ENCODE assay signal across 8 mouse cellular contexts in the genomic region with DNA sequence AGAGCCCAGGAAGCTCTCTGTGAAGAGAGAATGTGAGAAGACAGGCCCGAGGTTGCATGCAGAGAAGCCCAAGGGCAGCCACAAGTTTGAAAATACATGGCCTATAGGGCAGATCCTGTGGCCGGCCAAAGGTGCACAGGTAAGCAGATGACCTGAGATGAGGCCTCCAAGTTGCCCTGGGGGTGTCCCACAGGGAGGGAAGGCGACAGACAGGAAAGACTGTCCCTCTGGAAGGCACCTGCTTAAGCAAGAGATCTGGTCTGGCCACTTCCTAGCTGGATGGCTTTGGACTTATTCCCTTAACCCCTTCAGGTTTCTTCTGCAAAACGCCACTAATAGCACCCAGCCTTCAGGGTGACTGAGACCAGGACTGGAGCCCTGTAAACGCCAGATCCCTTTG. TPM values are rescaled to one million over a fixed set of nuclear protein-coding genes. Genes with fewer than 3 reads are reported as not detected.
DNase-seq lines count a peak whose midpoint lies in the region; ATAC-seq and TF ChIP-seq lines count a peak whose summit lies in the region.

No protein-coding gene starts in this region.

- whole genome bisulfite sequencing in heart, embryonic 12.5 days: 9% methylated on average over 5 of the region's 5 CpGs
- 3% methylated on average over 5 of the region's 5 CpGs for WGBS in bone marrow, adult 2 months
- WGBS in hindbrain, embryonic 11.5 days: 9% methylated on average over 5 of the region's 5 CpGs
- WGBS in lung, embryonic 16.5 days: 2% methylated on average over 5 of the region's 5 CpGs

- H3K27ac ChIP-seq in heart, embryonic 12.5 days (ENCODE audit: poor library complexity, severe bottlenecking): peak overlapping the region; percentile 82
- H3K27ac ChIP-seq in bone marrow, adult 2 months (ENCODE audit: control insufficient read depth, insufficient read depth, low read depth, low read length, poor library complexity): peak overlapping the region; percentile 96
- H3K27ac ChIP-seq in hindbrain, embryonic 11.5 days (ENCODE audit: low read depth, low read length): peak overlapping the region; percentile 63
- peak overlapping the region; percentile 90 for H3K27ac ChIP-seq in lung, embryonic 16.5 days (ENCODE audit: low read length)

- no peaks in the 10 kb centered on the region for H3K27me3 ChIP-seq in heart, embryonic 12.5 days (replicated peaks)
- H3K27me3 ChIP-seq in hindbrain, embryonic 11.5 days (ENCODE audit: control insufficient read depth, insufficient read depth, low read length): no peaks in the 10 kb centered on the region
- no peaks in the 10 kb centered on the region for H3K27me3 ChIP-seq in lung, embryonic 16.5 days (ENCODE audit: control insufficient read depth, insufficient read depth, low read depth, low read length)

- intact Hi-C loops in heart, postnatal 25 days (cut with DNase I): no loop called here
- intact Hi-C loops in left cerebral cortex, postnatal 36 days (cut with DNase I): no loop called here
- intact Hi-C loops in gastrocnemius, postnatal 14 days (cut with DNase I; ENCODE audit: low total_unique reads): no loop called here

- 0 out of 2 replicates have a peak, but pooled peaks have one; percentile 1 for ATAC-seq in heart, embryonic 12.5 days (ENCODE audit: insufficient number of reproducible peaks, low FRiP score)
- no peak for ATAC-seq in hindbrain, embryonic 11.5 days (ENCODE audit: low FRiP score)
- peak; percentile 15; the same call in 1 of the 2 replicates for ATAC-seq in lung, embryonic 16.5 days (ENCODE audit: low read depth)
- no peak for ATAC-seq in activated CD4-positive, CD25-positive, alpha-beta regulatory T cell, adult 4 months

- peak overlapping the region; percentile 94 for H3K4me2 ChIP-seq in heart, embryonic 12.5 days
- peak overlapping the region; percentile 93 for H3K4me2 ChIP-seq in hindbrain, embryonic 11.5 days (replicated peaks; ENCODE audit: low read depth, low read length)
- H3K4me2 ChIP-seq in lung, embryonic 16.5 days (ENCODE audit: low read depth, low read length): peak overlapping the region; percentile 77

- H3K4me3 ChIP-seq in heart, embryonic 12.5 days: peak overlapping the region; percentile 74
- peak overlapping the region; percentile 90 for H3K4me3 ChIP-seq in bone marrow, adult 2 months (replicated peaks; ENCODE audit: control insufficient read depth, low read depth, low read length)
- H3K4me3 ChIP-seq in hindbrain, embryonic 11.5 days (ENCODE audit: low read depth, low read length): peak overlapping the region; percentile 63
- H3K4me3 ChIP-seq in lung, embryonic 16.5 days (ENCODE audit: low read length): peak overlapping the region; percentile 83

- H3K9ac ChIP-seq in heart, embryonic 12.5 days: peak overlapping the region; percentile 81
- H3K9ac ChIP-seq in hindbrain, embryonic 11.5 days (ENCODE audit: low read depth, low read length): peak overlapping the region; percentile 91
- peak overlapping the region; percentile 88 for H3K9ac ChIP-seq in lung, embryonic 16.5 days (ENCODE audit: low read length)

- no peak for TF ChIP-seq POLR2A in bone marrow, adult 2 months (IDR thresholded peaks at IDR 0.05; ENCODE audit: borderline replicate concordance, control insufficient read depth, low read depth, low read length)

- peaks cover 9% of the 10 kb centered on the region for H3K36me3 ChIP-seq in heart, embryonic 12.5 days
- H3K36me3 ChIP-seq in hindbrain, embryonic 11.5 days (ENCODE audit: control insufficient read depth, insufficient read depth, low read length): no peaks in the 10 kb centered on the region
- no peaks in the 10 kb centered on the region; the same call in 1 of the 2 replicates for H3K36me3 ChIP-seq in lung, embryonic 16.5 days (ENCODE audit: control insufficient read depth, insufficient read depth, low read length)

- DNase-seq in heart, postnatal 25 days (ENCODE audit: low spot score): no peak
- DNase-seq in hindbrain, embryonic 11.5 days (ENCODE audit: low spot score): no peak
- no peak for DNase-seq in left cerebral cortex, postnatal 36 days (ENCODE audit: low spot score in 2 of 2)
- no peak for DNase-seq in gastrocnemius, postnatal 14 days

- no peak for TF ChIP-seq CTCF in bone marrow, adult 2 months (IDR thresholded peaks at IDR 0.05; ENCODE audit: control insufficient read depth, insufficient read depth, low read length)

- H3K4me1 ChIP-seq in heart, embryonic 12.5 days (replicated peaks): peaks cover 62% of the 10 kb centered on the region
- peaks cover 3% of the 10 kb centered on the region; the same call in 1 of the 2 replicates for H3K4me1 ChIP-seq in bone marrow, adult 2 months (ENCODE audit: control insufficient read depth, insufficient read depth, low read length)
- H3K4me1 ChIP-seq in hindbrain, embryonic 11.5 days (replicated peaks; ENCODE audit: control insufficient read depth, insufficient read depth, low read length): peaks cover 16% of the 10 kb centered on the region
- H3K4me1 ChIP-seq in lung, embryonic 16.5 days (replicated peaks; ENCODE audit: control insufficient read depth, insufficient read depth, low read length): peaks cover 47% of the 10 kb centered on the region

- H3K9me3 ChIP-seq in heart, embryonic 12.5 days (replicated peaks): no peaks in the 10 kb centered on the region
- H3K9me3 ChIP-seq in hindbrain, embryonic 11.5 days (ENCODE audit: control insufficient read depth, low read length): no peaks in the 10 kb centered on the region
- no peaks in the 10 kb centered on the region for H3K9me3 ChIP-seq in lung, embryonic 16.5 days (ENCODE audit: control insufficient read depth, low read length)

RNA-seq across cellular contexts. Expression of gene Tpra1, which starts 0.6 kb away (rescaled TPM):
- polyA plus RNA-seq in heart, embryonic 12.5 days (2016; fragmentation: Nextera tagmentation; extraction: Ambion mirVana): 42.8 and 48.0 TPM in 2 replicates
- total RNA-seq in heart, postnatal 25 days (2021): 10 to 100 TPM; 36.4 to 37.2 TPM
- polyA plus RNA-seq in bone marrow, adult 2 months (2011; ENCODE audit: insufficient read depth, insufficient read length, low replicate concordance, missing spikeins): 45.8 and 74.0 TPM in 2 replicates
- 40.1 and 45.4 TPM in 2 replicates for polyA plus RNA-seq in hindbrain, embryonic 11.5 days (2014; fragmentation: Nextera tagmentation; extraction: Ambion mirVana)
- polyA plus RNA-seq in lung, embryonic 16.5 days (2015; fragmentation: Nextera tagmentation; extraction: Ambion mirVana): 80.1 and 85.3 TPM in 2 replicates
- total RNA-seq in left cerebral cortex, postnatal 36 days (2021): 10 to 100 TPM; 38.7 to 49.6 TPM
- polyA plus RNA-seq in activated CD4-positive, CD25-positive, alpha-beta regulatory T cell, adult 4 months (2017; shearing (Covaris generic)): 10 to 100 TPM; 43.6 to 57.7 TPM
- total RNA-seq in gastrocnemius, postnatal 14 days (2021): 10 to 100 TPM; 21.5 to 24.1 TPM

RNA-seq across cellular contexts. Expression of gene Mcm2, which starts 2.9 kb away (rescaled TPM):
- polyA plus RNA-seq in heart, embryonic 12.5 days (2016; fragmentation: Nextera tagmentation; extraction: Ambion mirVana): 130 TPM in 2 replicates
- total RNA-seq in heart, postnatal 25 days (2021): 1 to 10 TPM; 6.1 to 7.4 TPM
- 78.2 and 120 TPM in 2 replicates for polyA plus RNA-seq in bone marrow, adult 2 months (2011; ENCODE audit: insufficient read depth, insufficient read length, low replicate concordance, missing spikeins)
- polyA plus RNA-seq in hindbrain, embryonic 11.5 days (2014; fragmentation: Nextera tagmentation; extraction: Ambion mirVana): 146 and 191 TPM in 2 replicates
- polyA plus RNA-seq in lung, embryonic 16.5 days (2015; fragmentation: Nextera tagmentation; extraction: Ambion mirVana): 119 and 125 TPM in 2 replicates
- total RNA-seq in left cerebral cortex, postnatal 36 days (2021): 1 to 10 TPM; 3.8 to 4.2 TPM
- polyA plus RNA-seq in activated CD4-positive, CD25-positive, alpha-beta regulatory T cell, adult 4 months (2017; shearing (Covaris generic)): 10 to 100 TPM; 27.0 to 41.8 TPM
- total RNA-seq in gastrocnemius, postnatal 14 days (2021): 1 to 10 TPM; 5.5 to 9.4 TPM

RNA-seq across cellular contexts. Expression of gene Podxl2, which starts 26.6 kb away (rescaled TPM):
- 44.0 and 50.8 TPM in 2 replicates for polyA plus RNA-seq in heart, embryonic 12.5 days (2016; fragmentation: Nextera tagmentation; extraction: Ambion mirVana)
- total RNA-seq in heart, postnatal 25 days (2021): 10 to 100 TPM; 16.5 to 16.8 TPM
- polyA plus RNA-seq in bone marrow, adult 2 months (2011; ENCODE audit: insufficient read depth, insufficient read length, low replicate concordance, missing spikeins): 2.5 and 2.6 TPM in 2 replicates
- 151 and 156 TPM in 2 replicates for polyA plus RNA-seq in hindbrain, embryonic 11.5 days (2014; fragmentation: Nextera tagmentation; extraction: Ambion mirVana)
- polyA plus RNA-seq in lung, embryonic 16.5 days (2015; fragmentation: Nextera tagmentation; extraction: Ambion mirVana): 27.1 and 35.1 TPM in 2 replicates
- 100 to 1,000 TPM; 181 to 221 TPM for total RNA-seq in left cerebral cortex, postnatal 36 days (2021)
- not detected for polyA plus RNA-seq in activated CD4-positive, CD25-positive, alpha-beta regulatory T cell, adult 4 months (2017; shearing (Covaris generic))
- 10 to 100 TPM; 47.1 to 54.4 TPM for total RNA-seq in gastrocnemius, postnatal 14 days (2021)

RNA-seq across cellular contexts. Expression of gene Abtb1, which starts 59.7 kb away (rescaled TPM):
- 22.0 and 24.2 TPM in 2 replicates for polyA plus RNA-seq in heart, embryonic 12.5 days (2016; fragmentation: Nextera tagmentation; extraction: Ambion mirVana)
- total RNA-seq in heart, postnatal 25 days (2021): 10 to 100 TPM; 21.9 to 23.3 TPM
- 92.2 and 165 TPM in 2 replicates for polyA plus RNA-seq in bone marrow, adult 2 months (2011; ENCODE audit: insufficient read depth, insufficient read length, low replicate concordance, missing spikeins)
- 16.1 and 18.4 TPM in 2 replicates for polyA plus RNA-seq in hindbrain, embryonic 11.5 days (2014; fragmentation: Nextera tagmentation; extraction: Ambion mirVana)
- polyA plus RNA-seq in lung, embryonic 16.5 days (2015; fragmentation: Nextera tagmentation; extraction: Ambion mirVana): 49.5 and 50.4 TPM in 2 replicates
- total RNA-seq in left cerebral cortex, postnatal 36 days (2021): 10 to 100 TPM; 43.4 to 45.9 TPM
- 10 to 100 TPM; 42.8 to 57.5 TPM for polyA plus RNA-seq in activated CD4-positive, CD25-positive, alpha-beta regulatory T cell, adult 4 months (2017; shearing (Covaris generic))
- 10 to 100 TPM; 17.8 to 18.2 TPM for total RNA-seq in gastrocnemius, postnatal 14 days (2021)

Comparison
In these comparisons a context has a peak if more than half of its experiments do, and no peak if none do; other contexts are left out.
1. ATAC-seq: peak in heart, embryonic 12.5 days (single experiment) and lung, embryonic 16.5 days (single experiment); none in hindbrain, embryonic 11.5 days (single experiment) and activated CD4-positive, CD25-positive, alpha-beta regulatory T cell, adult 4 months (single experiment).
2. Peak in every context shown above with its lines, with median percentiles within 50 percentile points of each other: H3K27ac ChIP-seq, H3K4me2 ChIP-seq, H3K4me3 ChIP-seq and H3K9ac ChIP-seq.